Mouse (Mus musculus) midbrain, embryonic 12.5 days (tissue): ENCODE data around the gene Slc38a11. TPM values are rescaled to one million over a fixed set of nuclear protein-coding genes. Genes with fewer than 3 reads are reported as not detected.

Source experiments
- ATAC-seq: fragments of 200-750 bp; cut with Nextera tagmentation; 2 replicates; pipeline ENCODE4 v1.8.0; 2017; ENCODE audit warnings: low read depth, moderate TSS enrichment, moderate library complexity; ENCODE audit not compliant: low FRiP score
- H3K27ac ChIP-seq: fragments of 300-500 bp; sonication (generic); replicated peaks from 2 replicates; pipeline ENCODE4 v1.5.1; 2016; ENCODE audit warnings: mild to moderate bottlenecking
- H3K27me3 ChIP-seq: fragments of 300-500 bp; sonication (generic); 2 replicates; pipeline ENCODE4 v1.6.1; 2016; ENCODE audit warnings: mild to moderate bottlenecking
- H3K36me3 ChIP-seq: fragments of 300-500 bp; sonication (generic); 2 replicates; pipeline ENCODE4 v1.6.1; 2016
- H3K4me1 ChIP-seq: fragments of 300-500 bp; sonication (generic); 2 replicates; pipeline ENCODE4 v1.6.1; 2016
- H3K4me2 ChIP-seq: fragments of 300-500 bp; sonication (generic); replicated peaks from 2 replicates; pipeline ENCODE4 v1.6.1; 2016; ENCODE audit warnings: mild to moderate bottlenecking, moderate library complexity
- H3K4me3 ChIP-seq: fragments of 300-500 bp; sonication (generic); 2 replicates; pipeline ENCODE4 v1.5.1; 2016; ENCODE audit warnings: mild to moderate bottlenecking
- H3K9ac ChIP-seq: fragments of 300-500 bp; sonication (generic); replicated peaks from 2 replicates; pipeline ENCODE4 v1.6.1; 2016; ENCODE audit warnings: mild to moderate bottlenecking, moderate library complexity
- H3K9me3 ChIP-seq: fragments of 300-500 bp; sonication (generic); 2 replicates; pipeline ENCODE4 v1.6.1; 2016; ENCODE audit warnings: mild to moderate bottlenecking
- WGBS: fragments of 180-500 bp; shearing (Covaris S2); methylation state at CpG from one replicate; pipeline ENCODE4 v1.1.7; 2016; 5-methylcytosine and 5-hydroxymethylcytosine counted together
- polyA plus RNA-seq: library from polyadenylated mRNA; unstranded; fragments of >200 nt; fragmentation: Nextera tagmentation; extraction: Ambion mirVana; gene quantifications from 2 replicates; pipeline ENCODE4 v1.2.1, GENCODE M21; 2016

The Slc38a11 gene
- polyA plus RNA-seq, 1 experiment from 2014 or later, result 2.5 TPM

DNA sequence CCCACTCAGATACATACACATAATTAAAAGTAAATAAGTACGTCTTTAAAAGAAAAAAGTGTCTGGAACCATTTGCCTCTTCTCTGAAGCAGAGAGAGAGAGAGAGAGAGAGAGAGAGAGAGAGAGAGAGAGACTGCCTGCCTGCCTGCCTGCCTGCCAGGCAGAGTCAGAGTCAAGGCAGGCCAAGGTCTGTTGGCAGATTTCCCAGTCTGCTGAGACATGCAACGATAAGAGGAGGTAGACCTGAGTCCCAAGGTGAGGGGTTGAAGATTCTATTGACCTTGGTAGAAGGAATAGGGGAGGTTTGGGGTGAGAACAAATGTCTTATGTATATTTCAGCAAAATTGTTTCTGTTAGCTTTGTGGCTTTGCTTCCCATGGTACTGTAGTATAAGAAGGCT, 42.9 kb downstream of the Slc38a11 start:
- no peak overlapping the region for H3K4me2 ChIP-seq
- no peaks in the 10 kb centered on the region for H3K9me3 ChIP-seq
- no peaks in the 10 kb centered on the region for H3K27me3 ChIP-seq
- H3K4me1 ChIP-seq, result 0 out of 2 replicates have a peak, but pooled peaks cover 5% of the 10 kb centered on the region
- H3K9ac ChIP-seq, result no peak overlapping the region
- H3K36me3 ChIP-seq, result no peaks in the 10 kb centered on the region
- no peak overlapping the region for H3K4me3 ChIP-seq
- 79% methylated on average over 2 of the region's 2 CpGs for WGBS
- H3K27ac ChIP-seq, result no peak overlapping the region
- ATAC-seq, result no peak

DNA sequence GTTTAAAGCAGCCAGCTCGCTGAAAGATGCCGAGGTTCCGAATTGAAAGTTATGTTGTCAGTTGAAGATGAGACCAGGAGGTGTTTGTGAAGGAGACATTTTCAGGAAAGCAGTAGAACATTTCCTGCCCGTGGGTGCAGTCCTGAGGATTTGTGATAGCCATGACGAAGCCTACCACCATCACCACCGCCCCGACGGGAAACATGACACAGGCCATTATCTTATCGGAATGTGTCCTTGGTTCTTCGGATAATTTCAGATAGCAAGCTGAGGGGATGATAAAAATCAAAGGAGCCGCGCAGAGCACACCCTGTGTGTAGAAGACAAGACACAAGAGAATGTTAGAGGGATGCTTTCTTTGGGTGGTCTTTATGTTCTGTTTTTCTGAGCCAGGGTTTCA, 47.1 kb downstream of the Slc38a11 start:
- 93% methylated on average over 12 of the region's 12 CpGs for WGBS
- H3K9me3 ChIP-seq, result no peaks in the 10 kb centered on the region
- no peak overlapping the region for H3K4me3 ChIP-seq
- H3K4me2 ChIP-seq, result no peak overlapping the region
- H3K4me1 ChIP-seq, result 0 out of 2 replicates have a peak, but pooled peaks cover under 1% of the 10 kb centered on the region
- H3K27ac ChIP-seq, result no peak overlapping the region
- H3K27me3 ChIP-seq, result no peaks in the 10 kb centered on the region
- H3K9ac ChIP-seq, result no peak overlapping the region
- ATAC-seq, result no peak
- H3K36me3 ChIP-seq, result no peaks in the 10 kb centered on the region

DNA sequence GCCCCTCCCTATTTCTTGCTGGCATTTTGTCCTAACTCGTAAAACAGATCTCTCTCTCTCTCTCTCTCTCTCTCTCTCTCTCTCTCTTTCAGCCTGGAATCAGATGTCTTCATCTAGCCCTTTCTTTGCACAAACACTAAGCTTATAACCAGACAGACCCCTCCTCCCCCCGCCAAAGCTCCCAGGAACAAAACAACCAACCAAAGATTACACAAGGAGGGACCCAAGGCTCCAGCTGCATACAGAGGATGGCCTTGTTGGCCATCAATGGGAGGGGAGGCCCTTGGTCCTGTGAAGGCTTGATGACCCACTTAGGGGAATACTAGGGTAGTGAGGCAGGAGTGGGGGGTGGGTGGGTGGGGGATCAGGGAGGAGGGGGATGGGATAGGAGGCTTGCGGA, 52.6 kb downstream of the Slc38a11 start:
- Histone ChIP-seq H3K9ac (no peak overlapping the region), H3K4me1 (no peaks in the 10 kb centered on the region), H3K27me3 (no peaks in the 10 kb centered on the region), H3K4me2 (no peak overlapping the region), H3K9me3 (no peaks in the 10 kb centered on the region), H3K36me3 (no peaks in the 10 kb centered on the region), H3K27ac (no peak overlapping the region), H3K4me3 (no peak overlapping the region)
- WGBS, result 64% methylated on average over 3 of the region's 3 CpGs
- ATAC-seq, result no peak

DNA sequence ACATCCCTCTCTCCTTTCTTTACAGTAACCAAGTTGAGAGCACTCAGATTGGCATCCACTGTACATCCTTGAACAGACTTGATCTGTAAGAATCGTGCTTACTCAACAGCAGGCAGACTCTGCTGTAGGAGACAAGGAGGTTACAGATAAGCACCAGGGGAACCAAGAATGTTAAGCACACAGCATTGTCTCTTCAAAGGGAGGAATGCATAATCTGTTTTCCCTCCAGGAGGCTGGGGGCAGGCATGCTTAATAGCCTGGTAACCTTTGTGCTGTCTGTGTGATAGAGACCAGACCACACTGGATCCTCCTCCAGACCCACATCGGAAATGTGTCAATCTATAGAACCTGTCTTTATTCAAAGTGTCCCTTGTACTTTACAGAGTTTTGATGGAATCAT, 67.3 kb downstream of the Slc38a11 start:
- no peak for ATAC-seq
- no peaks in the 10 kb centered on the region for H3K27me3 ChIP-seq
- no peak overlapping the region for H3K4me2 ChIP-seq
- no peaks in the 10 kb centered on the region for H3K36me3 ChIP-seq
- no peaks in the 10 kb centered on the region for H3K9me3 ChIP-seq
- H3K4me3 ChIP-seq, result no peak overlapping the region
- WGBS, result 14% methylated on average over 2 of the region's 2 CpGs
- H3K4me1 ChIP-seq, result peaks cover 4% of the 10 kb centered on the region; the same call in 1 of the 2 replicates
- no peak overlapping the region for H3K9ac ChIP-seq
- H3K27ac ChIP-seq, result no peak overlapping the region

DNA sequence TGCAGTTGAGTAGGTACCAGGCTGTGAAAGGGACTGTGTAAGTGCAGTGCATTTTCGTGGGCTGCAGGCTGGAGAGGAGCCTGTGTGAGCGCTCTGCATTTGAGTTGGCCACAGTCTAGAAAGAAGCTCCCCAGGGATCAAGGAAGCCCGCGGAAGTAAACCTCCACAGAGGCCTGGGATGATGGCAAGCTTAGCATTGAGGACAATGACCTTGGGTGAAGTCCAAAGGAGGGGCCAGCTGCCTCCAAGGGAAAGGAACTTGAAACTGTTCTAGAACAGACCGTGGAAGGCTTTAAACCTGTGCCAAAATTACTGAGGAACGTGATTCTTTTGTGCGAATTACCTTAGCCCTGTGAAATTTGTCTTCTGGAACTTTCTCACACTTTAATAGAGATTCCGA, 69.7 kb downstream of the Slc38a11 start:
- peaks cover 4% of the 10 kb centered on the region; the same call in 1 of the 2 replicates for H3K4me1 ChIP-seq
- H3K27me3 ChIP-seq, result no peaks in the 10 kb centered on the region
- no peak overlapping the region for H3K27ac ChIP-seq
- H3K4me3 ChIP-seq, result no peak overlapping the region
- H3K36me3 ChIP-seq, result no peaks in the 10 kb centered on the region
- no peak overlapping the region for H3K4me2 ChIP-seq
- H3K9me3 ChIP-seq, result no peaks in the 10 kb centered on the region
- ATAC-seq, result no peak
- no peak overlapping the region for H3K9ac ChIP-seq
- WGBS, result 84% methylated on average over 8 of the region's 8 CpGs

GRCm38 (mm10) chr2:65293411-65293810, 70.4 kb downstream of the Slc38a11 start:
- Histone ChIP-seq H3K36me3 (no peaks in the 10 kb centered on the region), H3K4me2 (no peak overlapping the region), H3K27ac (no peak overlapping the region), H3K4me1 (peaks cover 4% of the 10 kb centered on the region; the same call in 1 of the 2 replicates), H3K9ac (no peak overlapping the region), H3K4me3 (no peak overlapping the region), H3K9me3 (no peaks in the 10 kb centered on the region), H3K27me3 (no peaks in the 10 kb centered on the region)
- WGBS, result 94% methylated on average over 8 of the region's 8 CpGs
- no peak for ATAC-seq

DNA sequence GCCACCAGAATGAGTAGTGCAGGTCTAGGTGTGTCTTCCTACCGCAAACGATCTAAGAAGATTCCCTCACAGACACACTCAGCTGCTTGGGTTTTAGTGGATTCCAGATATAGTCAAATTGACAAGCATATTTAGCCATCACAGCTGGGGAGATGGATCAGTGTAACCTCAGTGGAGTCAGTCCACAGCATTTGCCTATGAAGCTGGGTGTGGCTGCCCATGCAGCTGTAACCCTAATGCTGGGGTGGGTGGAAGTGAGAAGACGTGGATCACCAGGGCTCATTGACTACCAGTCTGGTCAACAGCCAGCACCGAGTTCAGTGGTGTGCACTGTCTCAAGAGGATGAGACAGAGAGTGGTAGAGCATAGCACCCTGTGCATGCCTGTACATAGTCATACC, 74.1 kb downstream of the Slc38a11 start:
- Histone ChIP-seq H3K9me3 (no peaks in the 10 kb centered on the region), H3K4me3 (no peak overlapping the region)
- ATAC-seq, result no peak

DNA sequence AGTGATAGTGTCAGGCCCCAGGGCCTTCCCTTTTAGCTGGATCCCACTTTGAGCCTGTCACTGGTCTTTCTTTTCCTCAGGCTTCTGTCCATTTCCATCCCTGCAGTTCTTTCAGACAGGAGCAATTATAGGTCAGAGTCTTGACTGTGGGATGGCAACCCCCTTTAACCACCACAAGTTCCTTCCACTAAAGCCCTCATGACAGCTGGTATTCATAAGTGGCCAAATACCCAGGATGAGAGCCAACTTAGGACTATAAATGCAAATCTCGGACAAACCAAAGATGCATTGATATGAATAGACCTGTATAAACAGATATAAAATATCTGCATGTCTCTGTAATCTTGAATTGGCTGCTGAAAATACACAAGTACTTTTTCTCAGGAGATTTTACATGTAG, 75.1 kb downstream of the Slc38a11 start:
- Histone ChIP-seq H3K4me1 (no peaks in the 10 kb centered on the region), H3K4me2 (no peak overlapping the region), H3K27me3 (no peaks in the 10 kb centered on the region), H3K9ac (no peak overlapping the region), H3K36me3 (no peaks in the 10 kb centered on the region), H3K4me3 (no peak overlapping the region), H3K9me3 (no peaks in the 10 kb centered on the region), H3K27ac (no peak overlapping the region)
- no peak for ATAC-seq
- 88% methylated on average over 1 of the region's 1 CpGs for WGBS

More for the DNA sequence above, 74.1 kb downstream of the Slc38a11 start:
- Histone ChIP-seq H3K27ac (no peak overlapping the region), H3K4me2 (no peak overlapping the region), H3K9ac (no peak overlapping the region), H3K4me1 (no peaks in the 10 kb centered on the region), H3K27me3 (no peaks in the 10 kb centered on the region), H3K36me3 (no peaks in the 10 kb centered on the region)
- 85% methylated on average over 4 of the region's 4 CpGs for WGBS

DNA sequence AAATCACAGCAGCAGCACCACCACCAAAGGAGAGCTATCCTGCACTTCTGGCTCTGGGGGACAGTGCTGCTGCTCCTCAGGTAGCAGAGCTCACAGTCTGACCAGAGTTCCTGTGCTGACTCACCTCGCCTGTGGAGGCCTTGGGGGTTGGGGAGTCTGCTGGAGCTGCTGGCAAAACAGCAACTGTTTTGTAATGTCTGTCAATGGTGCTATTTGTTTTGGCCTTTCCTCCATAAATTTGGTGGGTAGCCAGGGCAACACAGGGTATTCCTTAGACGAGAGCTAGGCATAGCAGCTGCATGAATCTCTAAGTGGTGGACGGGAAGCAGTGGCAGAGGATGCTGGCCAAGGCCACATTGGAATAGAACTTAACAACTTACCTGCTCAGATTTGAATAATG, 78.5 kb downstream of the Slc38a11 start:
- Histone ChIP-seq H3K4me2 (no peak overlapping the region), H3K9ac (no peak overlapping the region), H3K4me1 (no peaks in the 10 kb centered on the region), H3K27me3 (no peaks in the 10 kb centered on the region), H3K9me3 (no peaks in the 10 kb centered on the region), H3K36me3 (no peaks in the 10 kb centered on the region), H3K4me3 (no peak overlapping the region), H3K27ac (no peak overlapping the region)
- ATAC-seq, result no peak
- WGBS, result 64% methylated on average over 3 of the region's 3 CpGs

GRCm38 (mm10) chr2:65282979-65283378, 80.9 kb downstream of the Slc38a11 start:
- Histone ChIP-seq H3K4me2 (no peak overlapping the region), H3K9ac (no peak overlapping the region), H3K4me3 (no peak overlapping the region), H3K9me3 (no peaks in the 10 kb centered on the region), H3K27me3 (no peaks in the 10 kb centered on the region), H3K27ac (no peak overlapping the region), H3K36me3 (no peaks in the 10 kb centered on the region), H3K4me1 (no peaks in the 10 kb centered on the region; the same call in 1 of the 2 replicates)
- WGBS, result 90% methylated on average over 6 of the region's 6 CpGs
- ATAC-seq, result no peak

GRCm38 (mm10) chr2:65279029-65279690, 84.7 kb downstream of the Slc38a11 start:
- no peak overlapping the region for H3K27ac ChIP-seq
- no peak for ATAC-seq
- H3K9ac ChIP-seq, result no peak overlapping the region
- no peaks in the 10 kb centered on the region for H3K27me3 ChIP-seq
- WGBS, result 43% methylated on average over 4 of the region's 4 CpGs
- no peaks in the 10 kb centered on the region for H3K36me3 ChIP-seq
- H3K4me3 ChIP-seq, result no peak overlapping the region
- no peaks in the 10 kb centered on the region; the same call in 1 of the 2 replicates for H3K4me1 ChIP-seq
- H3K4me2 ChIP-seq, result no peak overlapping the region
- no peaks in the 10 kb centered on the region for H3K9me3 ChIP-seq

GRCm38 (mm10) chr2:65275443-65276061, 88.3 kb downstream of the Slc38a11 start:
- 83% methylated on average over 6 of the region's 6 CpGs for WGBS
- H3K4me2 ChIP-seq, result no peak overlapping the region
- H3K36me3 ChIP-seq, result no peaks in the 10 kb centered on the region
- H3K9ac ChIP-seq, result no peak overlapping the region
- no peak; the same call in 1 of the 2 replicates for ATAC-seq
- H3K9me3 ChIP-seq, result no peaks in the 10 kb centered on the region
- H3K27me3 ChIP-seq, result no peaks in the 10 kb centered on the region
- no peaks in the 10 kb centered on the region; the same call in 1 of the 2 replicates for H3K4me1 ChIP-seq
- no peak overlapping the region for H3K4me3 ChIP-seq
- no peak overlapping the region for H3K27ac ChIP-seq
